Mouse (Mus musculus): ENCODE results near the gene Med31.
"Not testable (repeated sequence)": the region's sequence is repeated elsewhere in the genome, so short reads cannot be mapped to it uniquely, and the experiment has no call there.

Gene Med31

GRCm38 (mm10) chr11:72205256-72205655, 10.1 kb downstream of the Med31 start:
- no peak for DNase-seq (ENCODE audit: low read depth in 2 of 2, low spot score in 2 of 2)

DNA sequence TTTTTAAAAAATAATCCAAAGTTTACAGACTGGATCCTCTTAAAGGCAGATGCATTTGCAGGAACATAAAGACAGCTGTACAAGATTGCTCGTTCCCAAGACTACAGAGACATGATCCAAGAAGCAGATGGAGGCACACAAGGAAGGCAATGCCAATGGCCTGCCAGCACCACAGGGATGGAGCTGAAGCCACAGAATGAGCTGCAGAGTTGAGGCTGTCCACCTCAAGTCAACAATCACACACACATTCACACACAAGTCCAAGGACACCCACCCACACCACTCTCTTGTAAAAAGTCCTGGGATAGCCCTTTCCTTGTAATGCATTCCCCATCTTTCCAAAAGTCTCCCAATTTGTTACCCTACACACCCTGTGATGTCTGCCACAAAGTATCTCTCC, 12.0 kb downstream of the Med31 start:
- DNase-seq (ENCODE audit: low read depth in 2 of 2, low spot score in 2 of 2): no peak

DNA sequence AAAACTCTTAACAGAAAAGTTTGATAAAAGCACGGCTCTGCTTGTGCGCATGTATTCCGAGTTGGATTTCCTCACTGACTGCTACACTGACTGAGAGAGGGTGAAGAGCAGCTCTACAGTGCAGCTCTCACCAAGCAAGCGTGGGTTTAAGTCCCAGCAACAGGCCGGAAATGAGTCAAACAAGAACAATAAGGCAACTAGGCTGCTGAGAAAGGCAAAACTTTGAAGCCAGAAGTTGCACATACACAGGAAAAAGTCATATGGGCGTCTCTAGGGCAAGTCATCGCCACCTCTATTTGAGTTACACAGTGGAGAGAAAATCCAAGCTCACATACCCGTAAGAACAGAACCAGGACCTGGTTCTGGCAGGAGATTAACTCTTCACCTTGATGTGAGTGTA, 18.9 kb downstream of the Med31 start:
- DNase-seq (ENCODE audit: low read depth in 2 of 2, low spot score in 2 of 2): no peak

DNA sequence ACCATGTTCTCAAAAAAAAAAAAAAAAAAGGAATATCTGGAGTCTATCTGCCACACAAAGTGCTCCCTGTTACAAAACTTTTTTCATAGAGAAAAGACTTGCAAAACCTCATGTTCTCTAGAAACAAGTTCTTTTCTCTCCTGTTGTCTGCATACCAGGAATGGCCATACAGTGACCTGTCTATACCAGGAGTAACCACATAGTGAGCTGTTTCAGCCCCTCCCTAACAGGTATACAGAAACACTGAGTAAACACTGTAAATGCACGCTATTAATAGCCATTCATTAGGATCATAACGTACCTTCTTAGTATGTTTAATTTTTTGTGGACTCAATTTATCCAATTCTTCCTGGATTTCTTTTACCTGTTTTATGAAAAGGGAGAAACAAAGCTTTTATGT, 21.1 kb downstream of the Med31 start:
- no peak for DNase-seq (ENCODE audit: low read depth in 2 of 2, low spot score in 2 of 2)

DNA sequence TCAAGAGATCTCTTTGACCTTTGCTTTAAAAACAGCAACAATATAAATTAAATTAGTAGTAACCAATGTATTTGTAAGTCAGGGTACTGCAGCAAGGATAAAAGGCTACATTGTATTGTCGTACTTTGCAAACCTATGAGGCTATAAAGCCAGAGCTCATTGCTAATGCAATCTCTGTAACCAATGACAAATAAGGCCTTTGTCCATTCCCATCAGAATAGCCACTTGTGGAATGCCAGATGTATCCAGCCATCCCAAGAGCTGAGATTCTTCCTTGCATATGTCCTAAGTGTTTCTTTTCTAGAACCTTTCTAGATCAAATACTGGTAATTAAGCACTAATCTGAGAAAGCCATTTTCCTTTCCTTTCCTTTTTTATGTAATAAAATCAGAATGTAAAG, 24.5 kb downstream of the Med31 start:
- DNase-seq (ENCODE audit: low read depth in 2 of 2, low spot score in 2 of 2): no peak

DNA sequence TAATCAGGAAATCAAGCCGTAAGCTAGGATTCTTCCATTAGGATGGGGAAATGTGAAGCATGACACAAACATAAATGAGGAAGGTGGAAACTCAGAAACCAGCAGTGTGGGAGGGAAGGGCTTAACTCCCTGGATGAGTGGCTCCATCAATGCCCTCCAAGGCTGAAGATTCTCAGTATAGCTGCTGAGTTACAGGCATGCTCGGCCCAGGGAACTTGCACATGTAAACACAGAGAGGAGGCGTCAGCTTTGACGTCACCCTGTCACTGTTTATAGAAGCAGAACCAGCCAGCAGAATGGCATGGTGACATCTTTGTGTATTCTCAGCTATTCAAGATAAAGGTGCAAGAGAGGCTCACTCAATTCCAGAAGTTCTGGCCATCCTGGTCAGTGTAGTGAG, 31.1 kb downstream of the Med31 start:
- no peak for DNase-seq (ENCODE audit: low read depth in 2 of 2, low spot score in 2 of 2)

DNA sequence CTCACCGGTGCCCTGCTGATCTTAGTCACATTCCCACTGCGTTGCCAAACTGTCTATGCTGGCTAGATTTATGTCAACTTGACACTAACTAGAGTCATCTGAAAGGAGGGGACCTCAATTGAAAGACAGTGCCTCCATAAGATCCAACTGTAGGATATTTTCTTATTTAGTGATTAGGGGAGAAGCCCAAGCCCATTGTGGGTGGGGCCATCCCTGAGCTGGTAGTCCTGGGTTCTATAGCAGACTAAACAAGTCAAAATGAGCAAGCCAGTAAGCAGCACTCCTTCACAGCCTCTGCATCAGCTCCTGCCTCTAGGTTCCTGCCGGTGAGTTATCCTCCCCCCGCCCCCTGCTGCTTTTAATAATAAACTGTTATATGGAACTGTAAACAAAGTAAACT, 34.3 kb downstream of the Med31 start:
- DNase-seq (ENCODE audit: low read depth in 2 of 2, low spot score in 2 of 2): no peak

DNA sequence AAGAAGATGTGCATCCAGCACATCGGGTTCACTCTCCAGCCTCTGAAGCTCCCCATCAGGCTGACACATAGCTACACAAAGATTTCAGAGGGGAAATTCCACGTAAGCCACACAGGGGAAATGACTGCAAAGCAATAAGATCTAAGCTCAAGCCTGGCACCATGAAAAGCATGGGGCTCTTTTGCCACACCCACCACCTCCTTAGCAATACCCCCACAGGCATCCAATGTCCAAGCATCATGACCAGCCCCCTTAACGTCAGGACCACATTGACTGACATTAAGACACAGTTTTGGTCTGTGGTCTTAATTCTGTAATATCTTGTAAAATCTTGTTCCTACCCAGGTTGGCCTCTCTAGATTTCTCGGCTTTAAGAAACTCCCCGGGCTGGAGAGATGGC, 34.8 kb downstream of the Med31 start:
- DNase-seq (ENCODE audit: low read depth in 2 of 2, low spot score in 2 of 2): no peak

GRCm38 (mm10) chr11:72176553-72176952, 38.8 kb downstream of the Med31 start:
- DNase-seq (ENCODE audit: low read depth in 2 of 2, low spot score in 2 of 2): no peak

DNA sequence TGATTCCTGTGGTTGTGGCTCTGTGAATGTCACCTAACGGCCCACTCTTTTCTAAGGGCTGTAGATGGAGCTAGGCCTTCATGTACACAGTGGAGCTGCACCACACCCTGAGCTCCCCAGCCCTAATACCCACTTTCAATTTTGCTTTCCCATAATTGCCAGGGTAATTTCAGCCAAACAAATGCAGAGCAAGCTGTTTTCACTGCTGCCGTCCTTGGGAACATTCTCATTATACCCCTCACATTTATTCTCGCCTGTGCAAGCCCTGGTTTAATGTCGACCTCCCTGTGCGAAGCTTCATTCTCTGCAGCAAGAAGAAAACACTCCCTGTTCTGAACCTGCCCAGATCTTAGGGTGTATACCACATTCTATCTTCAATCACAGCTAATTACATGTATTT, 39.4 kb downstream of the Med31 start:
- DNase-seq (ENCODE audit: low read depth in 2 of 2, low spot score in 2 of 2): no peak

DNA sequence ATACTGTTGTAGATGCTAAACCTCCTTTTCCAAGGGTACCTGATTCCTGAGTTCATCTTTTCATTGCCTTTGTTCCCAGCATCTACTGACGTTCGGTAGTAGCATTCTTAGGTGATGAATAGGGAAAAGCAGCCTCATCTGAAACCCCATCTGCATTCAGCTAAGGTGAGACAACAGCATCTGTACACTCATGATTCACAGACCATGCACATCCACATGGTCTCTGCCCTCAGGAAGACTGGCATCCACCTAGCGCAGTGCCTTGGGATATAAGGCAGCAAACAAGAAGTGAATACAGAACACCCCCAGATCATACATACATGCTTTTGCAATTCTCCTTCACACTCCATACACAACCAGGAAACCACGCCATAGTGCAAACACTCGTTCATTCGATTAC, 40.7 kb downstream of the Med31 start:
- no peak for DNase-seq (ENCODE audit: low read depth in 2 of 2, low spot score in 2 of 2)

GRCm38 (mm10) chr11:72173506-72173905, 41.9 kb downstream of the Med31 start:
- DNase-seq (ENCODE audit: low read depth in 2 of 2, low spot score in 2 of 2): no peak

DNA sequence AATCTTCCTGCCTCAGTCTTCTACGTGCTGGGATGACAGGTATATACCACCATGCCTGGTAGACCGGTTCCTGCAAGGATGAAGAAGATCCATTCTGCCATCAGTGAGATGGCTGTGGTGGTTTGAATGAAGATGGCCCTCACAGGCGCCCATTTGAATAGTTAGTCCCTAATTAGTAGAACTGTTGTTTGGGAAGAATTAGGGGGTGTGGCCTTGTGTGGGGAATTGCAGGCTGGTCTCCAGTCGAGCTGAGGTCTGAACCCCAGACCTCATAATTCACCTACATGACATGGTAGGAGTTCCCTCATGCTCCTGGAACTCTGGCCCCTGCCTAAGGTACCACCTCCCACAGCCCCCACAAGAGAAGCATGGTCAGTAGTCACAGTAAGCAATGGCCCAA, 43.5 kb downstream of the Med31 start:
- DNase-seq (ENCODE audit: low read depth in 2 of 2, low spot score in 2 of 2): not testable (repeated sequence)

DNA sequence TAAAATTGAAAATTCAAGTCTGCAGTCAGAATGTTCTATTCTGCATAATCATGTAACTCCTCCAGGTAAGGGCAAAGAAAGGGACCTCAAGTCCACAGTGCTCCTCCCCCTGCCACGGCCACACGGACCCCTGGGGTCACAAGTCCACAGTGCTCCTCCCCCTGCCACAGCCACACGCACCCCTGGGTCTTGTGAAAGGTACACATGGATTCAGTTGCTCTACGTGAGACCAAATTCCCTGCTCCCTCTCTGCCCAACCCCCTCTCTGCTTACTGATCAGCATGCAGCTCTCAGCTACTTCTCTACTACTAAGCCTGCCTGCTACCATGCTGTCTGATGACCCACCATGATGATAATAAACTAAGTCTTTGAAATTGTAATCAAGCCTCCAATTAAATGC, 45.5 kb downstream of the Med31 start:
- no peak for DNase-seq (ENCODE audit: low read depth in 2 of 2, low spot score in 2 of 2)

- DNase-seq (ENCODE audit: low read depth in 2 of 2, low spot score in 2 of 2): no peak
Measured at GRCm38 (mm10) chr11:72163198-72163597, 52.2 kb downstream of the Med31 start.

Measured in CD8-positive naive resting alpha-beta T cell, adult 2 months (primary cell).